Mouse (Mus musculus): Measurements from ENCODE around the gene Tmem171. TPM values are rescaled to one million over a fixed set of nuclear protein-coding genes. Genes with fewer than 3 reads are reported as not detected.

The Tmem171 gene
- total RNA-seq, 2 experiments from 2014 or later: not detected

DNA sequence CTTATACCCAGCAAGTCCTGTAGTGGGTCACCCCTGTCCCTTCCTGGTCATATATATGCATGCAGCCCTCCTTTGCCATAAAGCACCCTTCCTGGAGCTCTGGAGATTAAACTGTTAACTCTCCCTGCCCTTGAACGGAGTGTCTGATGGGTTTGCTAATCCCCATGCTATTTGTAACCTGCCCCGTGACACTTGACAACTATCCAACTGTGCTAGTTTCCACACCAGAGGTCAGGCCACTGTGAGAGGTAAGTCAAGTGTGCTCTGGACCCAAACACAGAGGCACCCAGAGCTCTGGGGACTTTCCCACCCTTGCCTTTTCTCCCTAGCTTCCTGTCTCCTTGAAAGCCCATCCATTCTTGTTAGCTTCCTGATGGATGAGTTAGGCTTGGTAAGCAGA lies 912 bp upstream of the Tmem171 start:
- DNase-seq (ENCODE audit: low spot score in 2 of 2): no peak

DNA sequence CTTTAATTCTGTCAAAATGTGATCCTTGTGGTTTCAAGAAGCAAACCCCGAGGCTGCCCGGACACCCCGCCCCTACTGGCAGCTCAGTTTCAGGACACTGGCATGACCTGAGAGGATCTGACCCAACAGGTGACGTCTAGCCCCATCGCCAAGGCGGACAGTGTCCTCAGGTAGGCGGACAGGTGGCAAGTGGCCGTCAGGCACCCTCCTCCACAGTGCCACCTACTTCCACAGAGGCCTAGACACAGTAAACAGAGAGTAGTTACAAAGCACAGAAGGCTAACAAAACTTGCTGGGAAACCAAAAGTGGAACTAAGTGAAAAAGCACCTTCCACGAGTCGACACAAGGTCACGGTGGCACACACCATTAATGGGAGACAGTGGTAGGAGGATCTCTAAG lies 1.3 kb downstream of the Tmem171 start:
- DNase-seq (ENCODE audit: low spot score in 2 of 2): no peak

- DNase-seq (ENCODE audit: low spot score in 2 of 2): no peak
Observed at GRCm38 (mm10) chr13:98691956-98692515, 2.6 kb downstream of the Tmem171 start.

DNA sequence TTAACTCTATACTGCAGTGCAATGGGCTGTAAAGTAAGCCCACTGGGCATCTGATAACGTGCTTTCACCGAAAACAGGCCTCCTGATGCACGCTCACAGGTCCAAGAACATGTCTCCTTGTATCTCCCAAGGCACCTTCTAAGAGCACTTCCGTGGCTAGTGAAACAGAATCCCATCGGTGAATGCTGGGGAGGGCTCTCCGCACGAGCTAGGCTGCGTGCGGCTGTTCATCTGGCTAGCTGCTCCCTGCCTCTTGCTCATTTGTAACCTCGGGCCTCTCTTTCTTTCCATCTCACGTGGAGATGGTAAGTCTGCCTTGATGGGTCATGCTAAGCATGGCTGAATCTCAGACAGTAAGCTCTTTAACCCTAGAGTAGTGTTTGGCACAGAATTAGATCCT lies 3.7 kb downstream of the Tmem171 start:
- no peak for DNase-seq (ENCODE audit: low spot score in 2 of 2)

GRCm38 (mm10) chr13:98689605-98690290 lies 4.9 kb downstream of the Tmem171 start:
- DNase-seq (ENCODE audit: low spot score in 2 of 2): peak in 1 of 2 experiments; percentile 43

DNA sequence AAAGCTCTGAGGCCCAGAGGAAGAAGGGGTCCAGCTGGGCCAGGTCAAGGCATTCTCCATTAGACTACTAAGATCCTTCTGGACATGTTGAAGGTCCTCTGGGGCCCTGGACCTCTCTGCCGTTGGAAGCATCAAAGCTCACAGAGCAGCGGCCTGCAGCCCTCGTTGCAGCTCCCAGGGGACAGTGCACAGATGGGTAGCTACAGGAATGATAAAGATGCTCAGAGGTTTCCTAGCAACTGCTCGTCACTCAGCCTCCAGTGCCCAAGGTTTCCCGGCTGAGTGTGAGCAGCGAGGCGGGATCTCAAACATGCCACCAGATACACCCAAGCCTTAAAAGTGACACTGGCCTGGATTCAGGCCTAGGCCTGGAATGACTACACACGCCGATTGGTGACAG lies 6.7 kb downstream of the Tmem171 start:
- DNase-seq (ENCODE audit: low spot score in 2 of 2): no peak

- no peak for DNase-seq (ENCODE audit: low spot score in 2 of 2)
Observed at GRCm38 (mm10) chr13:98684144-98684900, 10.3 kb downstream of the Tmem171 start.

- DNase-seq (ENCODE audit: low spot score in 2 of 2): no peak
Observed at GRCm38 (mm10) chr13:98683412-98683811, 11.2 kb downstream of the Tmem171 start.

DNA sequence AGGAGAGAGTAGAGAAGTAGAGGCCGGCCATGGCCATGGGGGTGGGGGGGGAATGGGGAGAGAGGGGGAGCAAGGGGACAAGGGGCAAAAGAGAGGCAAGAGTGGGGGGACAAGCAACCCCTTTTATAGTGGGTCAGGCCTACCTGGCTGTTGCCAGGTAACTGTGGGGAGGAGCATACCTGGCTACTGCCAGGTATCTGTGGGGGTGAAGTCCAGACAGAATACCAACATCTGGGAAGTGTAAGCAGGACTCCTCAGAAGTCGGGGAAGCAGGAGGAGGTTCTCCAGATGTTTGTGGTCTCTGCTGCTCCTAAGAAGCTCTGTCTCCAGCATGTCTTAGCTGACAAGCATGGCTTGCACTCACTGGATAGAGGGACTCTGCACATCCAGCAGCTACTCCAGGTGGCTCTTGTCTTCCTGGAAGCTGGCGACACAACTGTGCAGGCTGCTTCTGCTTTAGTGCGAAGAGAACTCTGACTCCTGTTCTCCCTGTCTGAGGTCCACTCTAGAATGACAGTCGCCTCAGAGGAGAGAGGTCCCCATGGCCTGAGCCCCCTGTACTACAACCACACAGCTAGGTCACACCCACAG lies 14.1 kb downstream of the Tmem171 start:
- no peak for DNase-seq (ENCODE audit: low spot score in 2 of 2)

- DNase-seq (ENCODE audit: low spot score in 2 of 2): no peak
Observed at GRCm38 (mm10) chr13:98679631-98680041, 15.0 kb downstream of the Tmem171 start.

DNA sequence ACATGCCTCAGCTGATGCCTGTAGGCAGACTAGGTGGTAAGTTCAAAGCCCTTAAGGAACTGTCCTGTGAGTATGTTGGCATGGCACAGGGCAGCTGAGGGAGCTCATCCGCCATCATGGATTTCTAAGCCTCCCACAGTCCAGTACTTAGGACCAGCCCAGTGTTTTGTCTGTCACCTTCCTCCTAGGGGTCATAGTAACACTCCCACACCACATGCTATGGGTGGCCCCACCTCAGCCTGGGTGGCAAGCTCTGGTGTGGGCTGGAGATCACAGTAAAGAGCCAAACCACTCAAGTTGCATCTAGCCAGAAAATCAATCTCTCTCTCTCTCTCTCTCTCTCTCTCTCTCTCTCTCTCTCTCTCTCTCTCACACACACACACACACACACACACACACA lies 15.4 kb downstream of the Tmem171 start:
- DNase-seq (ENCODE audit: low spot score in 2 of 2): no peak

DNA sequence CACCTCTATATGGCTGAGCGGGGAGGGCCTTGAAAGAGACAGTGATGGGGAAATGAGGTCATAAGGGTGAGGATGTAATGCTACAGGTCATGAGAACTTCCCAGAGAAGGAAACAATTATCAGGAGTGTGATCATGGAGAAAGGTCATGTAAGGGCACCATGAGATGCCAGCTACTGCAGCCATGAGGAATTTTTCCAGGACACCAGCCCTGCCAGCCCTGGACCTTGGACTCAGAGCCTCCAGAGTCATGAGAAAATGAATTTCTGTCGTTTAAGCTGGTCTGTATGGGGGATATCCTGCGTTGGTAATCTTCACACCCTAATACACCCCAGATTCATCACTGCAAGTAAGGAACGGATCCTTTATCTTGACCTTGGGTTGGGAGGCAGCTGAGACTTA lies 20.7 kb downstream of the Tmem171 start:
- no peak for DNase-seq (ENCODE audit: low spot score in 2 of 2)

- DNase-seq (ENCODE audit: low spot score in 2 of 2): no peak
Observed at GRCm38 (mm10) chr13:98669296-98669695, 25.3 kb downstream of the Tmem171 start.

- DNase-seq (ENCODE audit: low spot score in 2 of 2): no peak
Observed at GRCm38 (mm10) chr13:98667316-98667715, 27.3 kb downstream of the Tmem171 start.

GRCm38 (mm10) chr13:98665240-98665639 lies 29.4 kb downstream of the Tmem171 start:
- no peak for DNase-seq (ENCODE audit: low spot score in 2 of 2)

- DNase-seq (ENCODE audit: low spot score in 2 of 2): no peak
Observed at GRCm38 (mm10) chr13:98662173-98662675, 32.4 kb downstream of the Tmem171 start.

GRCm38 (mm10) chr13:98656034-98656471 lies 38.6 kb downstream of the Tmem171 start:
- DNase-seq (ENCODE audit: low spot score in 2 of 2): no peak

DNA sequence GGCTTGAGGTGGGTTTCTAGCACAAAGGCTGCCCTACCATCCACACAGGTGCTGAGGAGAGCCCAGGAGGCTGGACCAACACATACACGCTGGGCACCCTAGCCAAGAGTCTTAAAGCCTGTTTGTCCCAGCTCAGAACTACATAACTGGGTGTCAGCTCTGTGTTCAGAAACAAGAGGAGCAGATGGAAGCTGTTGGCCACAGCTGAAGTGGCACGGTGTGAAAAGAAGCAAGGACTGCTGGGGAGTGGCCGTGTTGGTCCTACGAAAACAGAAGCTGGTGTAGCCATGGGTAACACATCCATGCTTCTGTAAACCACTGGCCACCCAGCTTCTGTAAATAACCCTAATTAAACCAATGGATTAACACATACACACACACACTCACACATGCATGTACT lies 39.3 kb downstream of the Tmem171 start:
- no peak for DNase-seq (ENCODE audit: low spot score in 2 of 2)

GRCm38 (mm10) chr13:98654129-98654939 lies 40.3 kb downstream of the Tmem171 start:
- peak in 1 of 2 experiments; percentile 56 for DNase-seq (ENCODE audit: low spot score in 2 of 2)

DNA sequence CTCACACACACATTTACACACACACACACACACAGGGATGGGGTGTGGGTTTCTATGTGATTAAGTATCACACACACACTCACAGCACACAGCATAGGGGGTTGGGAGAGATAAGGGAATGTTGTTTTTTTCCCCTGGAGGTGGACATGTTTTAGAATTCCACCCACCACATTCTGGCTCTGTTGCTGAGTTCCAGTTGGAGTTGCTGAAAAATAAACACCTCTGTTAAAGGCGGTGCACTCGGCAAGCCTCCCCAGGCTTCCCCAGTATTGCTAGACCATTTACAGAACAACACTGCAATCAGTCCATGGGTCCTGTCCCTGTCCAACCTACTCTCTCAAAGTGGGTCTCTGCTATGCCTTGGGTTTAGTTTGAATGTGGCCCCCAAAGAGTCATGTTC lies 42.4 kb downstream of the Tmem171 start:
- DNase-seq (ENCODE audit: low spot score in 2 of 2): no peak
